Mouse (Mus musculus): ENCODE measurements around the gene Olfr463. TPM values are rescaled to one million over a fixed set of nuclear protein-coding genes. Genes with fewer than 3 reads are reported as not detected.
"Not testable (repeated sequence)": the region's sequence is repeated elsewhere in the genome, so short reads cannot be mapped to it uniquely, and the experiment has no call there.

Olfr463 gene
- polyA plus RNA-seq, 1 experiment from 2014 or later, result not detected

GRCm38 (mm10) chr11:87879826-87880225 is 17.4 kb downstream of the Olfr463 start:
- H3K27ac ChIP-seq (replicated peaks), result no peak overlapping the region
- 72% methylated on average over 9 of the region's 9 CpGs for WGBS
- H3K27me3 ChIP-seq, result no peaks in the 10 kb centered on the region
- no peak overlapping the region for H3K9ac ChIP-seq
- H3K9me3 ChIP-seq (replicated peaks), result no peaks in the 10 kb centered on the region
- H3K4me2 ChIP-seq (replicated peaks), result no peak overlapping the region
- no peak for ATAC-seq (ENCODE audit: insufficient number of reproducible peaks, low FRiP score, low TSS enrichment, low read depth)
- no peaks in the 10 kb centered on the region for H3K36me3 ChIP-seq
- no peak overlapping the region for H3K4me3 ChIP-seq (replicated peaks)
- no peaks in the 10 kb centered on the region for H3K4me1 ChIP-seq

- Histone ChIP-seq H3K4me2 (replicated peaks) (no peak within 1 kb of the TSS), H3K27me3 (no peaks in the 10 kb centered on the region), H3K4me3 (replicated peaks) (no peak within 1 kb of the TSS), H3K9ac (no peak within 1 kb of the TSS), H3K27ac (replicated peaks) (no peak within 1 kb of the TSS), H3K9me3 (replicated peaks) (no peaks in the 10 kb centered on the region), H3K4me1 (peaks cover 5% of the 10 kb centered on the region; the same call in 1 of the 2 replicates), H3K36me3 (no peaks in the 10 kb centered on the region)
- no peak for ATAC-seq (ENCODE audit: insufficient number of reproducible peaks, low FRiP score, low TSS enrichment, low read depth)
- WGBS, result 84% methylated on average over 6 of the region's 6 CpGs
These were observed 21.8 kb downstream of the Olfr463 start, which contains the start of gene Epx for GRCm38 (mm10) chr11:87875436-87875835. Gene Epx, minus strand, starts transcription at chr11:87875536.

DNA sequence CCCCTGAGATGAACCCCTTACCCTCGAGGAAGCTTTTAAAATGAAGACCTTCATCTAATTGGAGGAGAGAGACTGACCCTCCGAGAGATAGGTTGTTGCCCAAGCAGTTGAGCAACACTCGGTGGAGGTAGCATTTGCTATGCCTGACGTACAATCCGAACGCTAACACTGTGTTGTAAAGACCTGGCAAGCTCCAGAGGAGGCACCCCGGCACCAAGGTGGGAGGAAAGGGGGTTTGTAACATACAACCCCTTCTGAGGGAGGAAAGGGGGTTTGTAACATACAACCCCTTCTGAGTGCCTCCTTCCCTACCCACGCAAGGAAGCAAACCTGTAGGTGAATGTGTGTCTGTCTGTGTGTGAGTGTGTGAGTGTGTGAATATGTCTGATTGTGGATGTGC is 25.4 kb downstream of the Olfr463 start:
- ATAC-seq (ENCODE audit: insufficient number of reproducible peaks, low FRiP score, low TSS enrichment, low read depth), result no peak
- H3K4me1 ChIP-seq, result peaks cover 5% of the 10 kb centered on the region; the same call in 1 of the 2 replicates
- H3K9me3 ChIP-seq (replicated peaks), result no peaks in the 10 kb centered on the region
- H3K4me3 ChIP-seq (replicated peaks), result no peak overlapping the region
- 32% methylated on average over 8 of the region's 8 CpGs for WGBS
- no peaks in the 10 kb centered on the region for H3K27me3 ChIP-seq
- no peak overlapping the region for H3K4me2 ChIP-seq (replicated peaks)
- H3K27ac ChIP-seq (replicated peaks), result no peak overlapping the region
- no peaks in the 10 kb centered on the region for H3K36me3 ChIP-seq
- no peak overlapping the region for H3K9ac ChIP-seq

- ATAC-seq (ENCODE audit: insufficient number of reproducible peaks, low FRiP score, low TSS enrichment, low read depth), result no peak
- H3K27ac ChIP-seq (replicated peaks), result no peak overlapping the region
- no peaks in the 10 kb centered on the region for H3K36me3 ChIP-seq
- no peaks in the 10 kb centered on the region for H3K9me3 ChIP-seq (replicated peaks)
- no peak overlapping the region for H3K9ac ChIP-seq
- no peak overlapping the region for H3K4me2 ChIP-seq (replicated peaks)
- H3K27me3 ChIP-seq, result no peaks in the 10 kb centered on the region
- WGBS, result 69% methylated on average over 2 of the region's 2 CpGs
- peaks cover 5% of the 10 kb centered on the region; the same call in 1 of the 2 replicates for H3K4me1 ChIP-seq
- no peak overlapping the region for H3K4me3 ChIP-seq (replicated peaks)
These were observed 27.1 kb downstream of the Olfr463 start for GRCm38 (mm10) chr11:87870096-87870495.

GRCm38 (mm10) chr11:87866891-87867290 is 30.3 kb downstream of the Olfr463 start:
- ATAC-seq (ENCODE audit: insufficient number of reproducible peaks, low FRiP score, low TSS enrichment, low read depth); H3K27me3 ChIP-seq; H3K4me1 ChIP-seq; H3K27ac ChIP-seq (replicated peaks); H3K4me2 ChIP-seq (replicated peaks); H3K9ac ChIP-seq; H3K4me3 ChIP-seq (replicated peaks); H3K9me3 ChIP-seq (replicated peaks): not testable (repeated sequence)
- 85% methylated on average over 1 of the region's 2 CpGs for WGBS
- H3K36me3 ChIP-seq, result peaks cover 20% of the 10 kb centered on the region; the same call in 1 of the 2 replicates

- no peak overlapping the region for H3K4me3 ChIP-seq (replicated peaks)
These were observed 34.4 kb downstream of the Olfr463 start for GRCm38 (mm10) chr11:87862805-87863204.

DNA sequence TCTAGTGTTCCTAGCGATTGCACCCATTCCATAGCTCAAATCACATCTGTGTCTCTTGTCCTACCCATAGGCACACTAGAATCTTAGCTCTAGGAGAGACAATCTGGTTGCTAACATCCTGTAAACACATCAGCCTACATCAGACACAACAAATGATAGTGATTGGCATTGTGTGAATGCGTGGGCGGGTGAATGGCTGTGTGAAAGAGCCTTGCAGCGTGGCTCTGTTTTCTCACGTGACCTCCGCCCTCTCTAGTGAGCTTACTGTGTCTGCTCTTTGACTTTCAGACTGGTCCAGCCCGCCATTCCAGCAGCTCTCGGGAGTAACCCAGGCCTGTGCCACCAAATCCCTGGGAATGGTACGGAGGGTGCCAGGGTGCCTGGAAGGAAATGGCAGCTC is 36.8 kb downstream of the Olfr463 start:
- no peak for ATAC-seq (ENCODE audit: insufficient number of reproducible peaks, low FRiP score, low TSS enrichment, low read depth)
- Histone ChIP-seq H3K9ac (no peak overlapping the region), H3K4me2 (replicated peaks) (no peak overlapping the region), H3K27me3 (no peaks in the 10 kb centered on the region), H3K4me3 (replicated peaks) (no peak overlapping the region), H3K36me3 (peaks cover 64% of the 10 kb centered on the region), H3K4me1 (no peaks in the 10 kb centered on the region), H3K27ac (replicated peaks) (no peak overlapping the region), H3K9me3 (replicated peaks) (no peaks in the 10 kb centered on the region)
- WGBS, result 86% methylated on average over 9 of the region's 9 CpGs

More at GRCm38 (mm10) chr11:87862805-87863204, 34.4 kb downstream of the Olfr463 start:
- H3K9me3 ChIP-seq (replicated peaks), result no peaks in the 10 kb centered on the region
- peaks cover 50% of the 10 kb centered on the region for H3K36me3 ChIP-seq
- no peaks in the 10 kb centered on the region for H3K27me3 ChIP-seq
- no peak overlapping the region for H3K4me2 ChIP-seq (replicated peaks)
- H3K9ac ChIP-seq, result no peak overlapping the region
- H3K27ac ChIP-seq (replicated peaks), result no peak overlapping the region
- no peak for ATAC-seq (ENCODE audit: insufficient number of reproducible peaks, low FRiP score, low TSS enrichment, low read depth)
- no peaks in the 10 kb centered on the region for H3K4me1 ChIP-seq
- WGBS, result 92% methylated on average over 13 of the region's 13 CpGs

GRCm38 (mm10) chr11:87859273-87859672 is 37.9 kb downstream of the Olfr463 start:
- Histone ChIP-seq H3K4me1 (no peaks in the 10 kb centered on the region), H3K9me3 (replicated peaks) (no peaks in the 10 kb centered on the region), H3K36me3 (peaks cover 64% of the 10 kb centered on the region), H3K9ac (no peak overlapping the region), H3K4me3 (replicated peaks) (no peak overlapping the region), H3K27me3 (no peaks in the 10 kb centered on the region), H3K27ac (replicated peaks) (no peak overlapping the region), H3K4me2 (replicated peaks) (no peak overlapping the region)
- ATAC-seq (ENCODE audit: insufficient number of reproducible peaks, low FRiP score, low TSS enrichment, low read depth), result no peak
- 86% methylated on average over 11 of the region's 11 CpGs for WGBS

GRCm38 (mm10) chr11:87854550-87854949 is 42.6 kb downstream of the Olfr463 start:
- peaks cover 25% of the 10 kb centered on the region for H3K36me3 ChIP-seq
- no peaks in the 10 kb centered on the region for H3K9me3 ChIP-seq (replicated peaks)
- no peak overlapping the region for H3K27ac ChIP-seq (replicated peaks)
- no peaks in the 10 kb centered on the region for H3K27me3 ChIP-seq
- H3K4me1 ChIP-seq, result peaks cover 9% of the 10 kb centered on the region; the same call in 1 of the 2 replicates
- no peak overlapping the region for H3K4me3 ChIP-seq (replicated peaks)
- 87% methylated on average over 7 of the region's 7 CpGs for WGBS
- H3K4me2 ChIP-seq (replicated peaks), result no peak overlapping the region
- no peak overlapping the region for H3K9ac ChIP-seq
- ATAC-seq (ENCODE audit: insufficient number of reproducible peaks, low FRiP score, low TSS enrichment, low read depth), result no peak

GRCm38 (mm10) chr11:87853597-87853954 is 43.6 kb downstream of the Olfr463 start:
- ATAC-seq (ENCODE audit: insufficient number of reproducible peaks, low FRiP score, low TSS enrichment, low read depth), result no peak

GRCm38 (mm10) chr11:87852690-87853596 is 44.2 kb downstream of the Olfr463 start, which contains the start of gene Mks1:
Gene Mks1, plus strand, starts transcription at chr11:87853215.
- H3K4me1 ChIP-seq, result peaks cover 9% of the 10 kb centered on the region; the same call in 1 of the 2 replicates
- no peaks in the 10 kb centered on the region for H3K9me3 ChIP-seq (replicated peaks)
- H3K27ac ChIP-seq (replicated peaks), result peak within 1 kb of the TSS; percentile 59
- H3K4me2 ChIP-seq (replicated peaks), result peak within 1 kb of the TSS; percentile 71
- peaks cover 16% of the 10 kb centered on the region for H3K36me3 ChIP-seq
- peak; percentile 86 for ATAC-seq (ENCODE audit: insufficient number of reproducible peaks, low FRiP score, low TSS enrichment, low read depth)
- WGBS, result 3% methylated on average over 40 of the region's 40 CpGs
- peak within 1 kb of the TSS; percentile 67 for H3K4me3 ChIP-seq (replicated peaks)
- peak within 1 kb of the TSS; percentile 39 for H3K9ac ChIP-seq
- H3K27me3 ChIP-seq, result no peaks in the 10 kb centered on the region

More at GRCm38 (mm10) chr11:87853597-87853954, 43.6 kb downstream of the Olfr463 start:
- peak overlapping the region; percentile 67 for H3K4me3 ChIP-seq (replicated peaks)
- H3K9me3 ChIP-seq (replicated peaks), result no peaks in the 10 kb centered on the region
- peaks cover 9% of the 10 kb centered on the region; the same call in 1 of the 2 replicates for H3K4me1 ChIP-seq
- WGBS, result 34% methylated on average over 8 of the region's 8 CpGs
- peak overlapping the region; percentile 39; the same call in 1 of the 2 replicates for H3K9ac ChIP-seq
- peak overlapping the region; percentile 71 for H3K4me2 ChIP-seq (replicated peaks)
- H3K27me3 ChIP-seq, result no peaks in the 10 kb centered on the region
- peaks cover 22% of the 10 kb centered on the region for H3K36me3 ChIP-seq
- H3K27ac ChIP-seq (replicated peaks), result peak overlapping the region; percentile 59

All from embryonic facial prominence, embryonic 15.5 days (tissue).